Mouse (Mus musculus): ENCODE results near the gene Ube2c.

DNA sequence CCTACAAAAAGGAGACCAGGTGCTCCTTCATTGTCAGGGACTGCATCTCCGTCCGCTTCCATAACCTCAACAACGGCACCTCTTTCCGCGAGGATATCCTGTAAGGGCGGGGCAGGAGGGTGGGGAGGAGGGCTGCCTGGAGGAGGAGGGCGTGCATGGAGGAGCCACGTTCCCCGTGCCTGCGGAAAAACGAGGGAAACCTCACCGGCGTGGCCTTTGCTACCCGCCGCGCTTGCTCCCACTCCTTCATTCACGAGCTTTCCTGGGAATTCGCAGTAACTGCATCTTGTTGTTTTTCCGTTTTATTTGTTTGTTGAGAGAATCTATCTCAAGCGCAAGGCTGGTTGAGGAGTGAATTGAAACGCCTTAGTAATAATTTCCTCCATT, 35.6 kb downstream of the Ube2c start:
- no peak for TF ChIP-seq CTCF (IDR thresholded peaks at IDR 0.05; ENCODE audit: extremely low read depth, insufficient read depth, low read length)
- TF ChIP-seq POLR2A (IDR thresholded peaks at IDR 0.05; ENCODE audit: extremely low read depth, insufficient read depth, low read length): no peak
